Mouse (Mus musculus) lung, adult 2 months (tissue): ENCODE results near the gene Syce1.

Source experiments
- CTCF ChIP-seq: fragments of 200-500 bp; IDR thresholded peaks from 2 replicates; pipeline ENCODE4 v1.5.1; 2011; ENCODE audit warnings: mild to moderate bottlenecking, low read length, control low read depth; ENCODE audit not compliant: insufficient read depth
- POLR2A ChIP-seq: fragments of 200-500 bp; IDR thresholded peaks from 2 replicates; pipeline ENCODE4 v1.6.1; 2011; ENCODE audit warnings: low read depth, mild to moderate bottlenecking, control low read depth, low read length, borderline replicate concordance; ENCODE audit errors: extremely low read depth

DNA sequence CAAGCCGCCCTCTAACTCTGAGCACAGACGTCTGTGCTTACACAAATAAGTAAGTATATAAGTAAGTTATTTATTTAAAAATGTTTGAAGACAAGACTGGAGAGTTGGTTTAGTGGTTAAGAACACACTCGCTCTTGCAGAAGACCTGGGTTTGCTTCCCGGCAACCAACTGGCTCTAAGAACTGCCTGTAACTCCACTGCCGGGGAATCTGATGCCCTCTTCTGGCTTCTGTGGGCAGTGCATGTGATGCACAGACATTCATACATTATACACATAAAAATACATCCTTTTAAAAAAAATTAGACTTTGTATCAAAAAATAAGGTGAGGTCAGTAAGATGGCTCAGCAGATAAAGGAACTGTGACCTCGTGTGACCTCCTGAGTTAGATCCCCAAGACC is 22.8 kb upstream of the Syce1 start:
- TF ChIP-seq POLR2A, result no peak
- TF ChIP-seq CTCF, result 0 out of 2 replicates have a peak, but pooled peaks have one; percentile 5
